Mouse (Mus musculus): Measurements from ENCODE around the gene Vac14. TPM values are rescaled to one million over a fixed set of nuclear protein-coding genes. Genes with fewer than 3 reads are reported as not detected.

Vac14 gene
- polyA plus RNA-seq (2012; rRNA removed; ENCODE audit: low replicate concordance): 61.3 and 63.6 TPM in 2 replicates

DNA sequence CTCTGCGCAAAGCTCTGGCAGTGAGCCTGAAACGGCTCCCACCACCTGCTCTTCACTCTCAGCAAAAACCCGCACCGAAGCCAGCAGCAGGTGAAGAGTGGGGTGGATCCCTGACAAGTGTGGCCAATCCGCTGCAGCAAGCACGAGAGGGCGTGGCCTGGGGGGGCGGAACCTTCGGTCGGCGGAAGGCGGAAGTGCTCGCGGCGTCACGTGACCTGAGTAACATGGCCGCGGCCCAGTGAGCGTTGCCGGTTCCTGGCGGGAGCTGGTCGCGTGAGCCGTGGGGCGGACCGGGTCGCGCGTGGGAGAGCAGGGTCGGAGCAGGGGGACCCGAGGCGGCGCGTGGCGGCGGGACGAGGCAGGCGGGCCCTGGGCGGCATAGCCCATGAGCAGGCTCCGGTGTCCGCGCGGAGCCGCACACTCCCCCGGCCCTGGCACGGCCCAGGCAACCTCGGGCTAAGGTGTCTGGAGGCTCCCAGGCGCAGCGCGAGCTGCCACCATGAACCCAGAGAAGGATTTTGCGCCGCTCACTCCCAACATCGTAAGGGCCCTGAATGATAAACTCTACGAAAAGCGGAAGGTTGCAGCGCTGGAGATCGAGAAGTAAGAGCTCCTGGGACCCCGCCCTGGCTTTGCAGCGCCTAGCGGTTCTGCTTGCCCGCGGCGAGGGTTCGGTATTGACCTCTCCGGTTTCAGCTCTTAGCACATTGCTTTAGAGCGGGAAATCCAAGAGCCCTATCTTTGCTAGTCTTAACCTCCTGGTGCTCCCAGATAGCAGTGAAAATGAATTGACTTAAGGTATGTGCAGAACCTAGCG lies at the start of gene Vac14:
Gene Vac14 (plus strand): TSS at position 195 of the 817 bp plus-strand sequence.

DNA sequence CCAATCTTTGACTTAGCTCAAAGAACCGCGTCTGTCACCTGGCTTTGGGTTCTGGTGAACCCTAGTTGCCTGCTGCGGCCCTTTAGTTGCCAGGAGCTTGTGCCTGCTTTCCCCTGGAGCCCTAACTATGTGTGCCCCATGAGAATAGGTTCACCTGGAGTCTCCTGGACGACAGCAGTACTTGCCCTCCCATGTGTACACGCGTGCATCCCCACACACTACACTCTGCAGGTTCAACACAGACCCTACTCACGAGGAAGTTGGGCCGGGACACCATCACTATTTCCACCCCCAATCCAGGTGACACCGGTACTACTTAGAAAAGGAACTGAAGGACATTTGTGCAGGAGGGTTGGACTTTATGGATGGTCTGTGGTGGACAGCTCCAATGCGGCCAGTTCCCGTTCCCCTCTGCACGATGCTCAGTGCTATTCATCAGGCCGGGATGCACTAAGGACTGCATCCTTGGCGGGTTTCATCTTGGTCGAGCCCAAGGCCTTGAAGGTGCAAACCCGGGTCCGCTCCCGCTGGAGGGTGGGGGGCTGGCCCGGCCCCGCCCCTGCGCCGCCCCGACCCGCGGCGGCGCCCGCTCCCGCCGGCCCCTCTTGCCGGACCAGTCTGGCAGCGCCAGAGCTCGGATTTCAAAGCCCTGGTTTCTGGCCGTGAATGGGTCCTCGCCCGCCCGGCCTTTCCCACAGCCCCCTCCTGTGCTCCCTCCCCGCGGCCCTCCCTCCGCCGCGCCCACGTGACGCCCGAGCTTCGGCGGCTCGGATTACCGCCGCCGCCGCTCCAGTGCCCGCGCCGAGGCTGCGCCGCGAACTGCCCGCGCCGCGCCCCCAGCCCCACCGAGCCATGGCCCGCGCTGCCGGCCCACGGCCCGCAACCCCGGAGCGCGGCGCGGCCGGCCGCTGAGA lies 102.6 kb downstream of the Vac14 start, which contains the start of gene Mtss1l:
Gene Mtss1l (plus strand): TSS at position 792 of the 914 bp plus-strand sequence.

Other genes with a start within 250 kb of the Vac14 start
- 54.9 and 77.1 TPM in 2 replicates for gene Mtss1l, start 102.9 kb downstream of the Vac14 start, polyA plus RNA-seq (2012; rRNA removed; ENCODE audit: low replicate concordance)
- 51.8 and 58.0 TPM in 2 replicates for gene Il34, start 187.3 kb downstream of the Vac14 start, polyA plus RNA-seq (2012; rRNA removed; ENCODE audit: low replicate concordance)
- gene Cog4, start 228.0 kb downstream of the Vac14 start, polyA plus RNA-seq (2012; rRNA removed; ENCODE audit: low replicate concordance): 28.8 and 48.9 TPM in 2 replicates
- 25.8 and 42.1 TPM in 2 replicates for gene Sf3b3, start 228.2 kb downstream of the Vac14 start, polyA plus RNA-seq (2012; rRNA removed; ENCODE audit: low replicate concordance)

All from mammary gland, adult 2 months (tissue).